Mouse (Mus musculus): ENCODE results near the gene Tbl2. TPM values are rescaled to one million over a fixed set of nuclear protein-coding genes. Genes with fewer than 3 reads are reported as not detected.
A peak's percentile ranks its signal among the peaks of the same experiment; 100 is the strongest.

The Tbl2 gene
- polyA plus RNA-seq (2012; rRNA removed) (4.4 and 5.5 TPM in 2 replicates), polyA plus RNA-seq (2014; fragmentation: Nextera tagmentation; extraction: Ambion mirVana) (9.8 and 10.2 TPM in 2 replicates)

DNA sequence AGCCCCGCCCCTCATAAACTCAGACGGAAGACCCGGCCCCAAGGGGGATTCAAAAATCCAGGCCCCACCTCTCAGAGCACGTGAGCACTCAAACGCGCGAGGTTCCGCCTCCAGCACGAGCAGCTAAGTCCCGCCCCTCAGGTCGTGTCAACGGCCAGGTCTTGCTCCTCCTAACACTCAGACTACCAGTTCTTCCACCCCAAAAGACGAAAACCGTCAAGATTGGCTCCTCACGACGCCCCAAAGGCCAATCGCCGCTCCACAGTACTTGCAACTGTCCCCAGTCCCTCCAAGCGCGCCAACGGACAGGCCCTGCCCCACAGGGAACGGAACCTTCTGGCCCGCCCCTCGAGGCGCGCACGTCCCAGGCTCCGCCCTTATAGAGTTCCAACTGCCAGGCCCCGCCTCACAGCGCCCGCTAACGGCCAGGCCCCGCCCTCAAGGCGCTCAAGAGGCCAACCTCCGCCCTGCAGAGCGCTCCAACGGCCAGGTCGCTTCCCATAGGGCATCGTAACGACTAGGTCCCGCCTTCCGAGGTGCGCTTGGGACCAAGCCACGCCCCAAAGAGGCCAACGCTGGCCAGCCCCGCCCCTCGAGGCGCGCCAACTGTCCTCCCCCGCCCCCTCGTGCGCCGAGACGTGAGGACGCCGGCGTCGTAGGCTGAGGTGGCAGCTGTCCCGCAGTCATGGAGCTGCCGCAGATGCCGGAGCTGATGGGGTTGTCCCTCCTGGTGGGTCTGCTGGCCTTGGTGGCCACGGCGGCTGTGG lies at the start of gene Tbl2:
TSS of gene Tbl2 (plus strand) at position 605 of the 767 bp plus-strand sequence.
- Histone ChIP-seq H3K36me3 (replicated peaks; ENCODE audit: control insufficient read depth, insufficient read depth, low read depth) (peaks cover 1% of the 10 kb centered on the region; the same call in 1 of the 2 replicates), H3K4me1 (replicated peaks; ENCODE audit: control insufficient read depth in 2 of 2, insufficient read depth in 2 of 2, low read length in 1 of 2) (peaks cover 11 to 23% of the 10 kb centered on the region in 2 experiments), H3K9ac (replicated peaks) (peak within 1 kb of the TSS; percentile 90), H3K27me3 (ENCODE audit: control insufficient read depth, insufficient read depth, low read length) (no peaks in the 10 kb centered on the region), H3K4me2 (ENCODE audit: low read depth) (peak within 1 kb of the TSS; percentile 92), H3K9me3 (ENCODE audit: control insufficient read depth, low read length) (no peaks in the 10 kb centered on the region), H3K27ac (peak within 1 kb of the TSS; percentile 60), H3K4me3 (ENCODE audit: insufficient read depth in 1 of 2, low read depth in 2 of 2, low read length in 2 of 2) (peak within 1 kb of the TSS; percentile 89 to 94)
- DNase-seq (ENCODE audit: low read depth in 3 of 3, low spot score in 3 of 3) (peak; percentile 98 to 99 (median 99)), ATAC-seq (ENCODE audit: insufficient read depth) (peak; percentile 97)
- TF ChIP-seq CTCF (IDR thresholded peaks at IDR 0.05; ENCODE audit: low read depth) (peak; percentile 36), EP300 (IDR thresholded peaks at IDR 0.05; ENCODE audit: low read depth) (no peak)
- 0% methylated on average over 62 of the region's 63 CpGs for WGBS (ENCODE audit: insufficient replicate concordance)

DNA sequence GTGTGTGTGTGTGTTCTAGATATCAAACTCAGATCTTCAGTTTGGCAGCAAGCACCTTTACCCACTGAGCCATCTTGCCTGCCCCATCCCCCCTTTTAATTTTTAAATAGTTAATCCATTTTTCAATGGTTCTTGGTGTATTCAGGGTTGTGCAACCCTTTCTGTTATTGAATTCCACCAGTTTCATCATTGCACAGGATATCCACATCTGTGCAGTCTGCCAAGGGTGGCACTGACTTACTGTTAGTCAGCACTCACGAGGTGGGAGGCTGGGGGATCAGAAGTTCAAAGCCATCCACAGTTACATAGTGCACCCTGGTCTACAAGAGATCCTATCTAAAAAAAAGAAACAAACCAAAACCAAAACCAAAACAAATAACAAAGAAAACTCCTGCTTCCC lies 48.5 kb upstream of the Tbl2 start:
- WGBS (ENCODE audit: insufficient replicate concordance) = 23% methylated on average over 1 of the region's 1 CpGs

DNA sequence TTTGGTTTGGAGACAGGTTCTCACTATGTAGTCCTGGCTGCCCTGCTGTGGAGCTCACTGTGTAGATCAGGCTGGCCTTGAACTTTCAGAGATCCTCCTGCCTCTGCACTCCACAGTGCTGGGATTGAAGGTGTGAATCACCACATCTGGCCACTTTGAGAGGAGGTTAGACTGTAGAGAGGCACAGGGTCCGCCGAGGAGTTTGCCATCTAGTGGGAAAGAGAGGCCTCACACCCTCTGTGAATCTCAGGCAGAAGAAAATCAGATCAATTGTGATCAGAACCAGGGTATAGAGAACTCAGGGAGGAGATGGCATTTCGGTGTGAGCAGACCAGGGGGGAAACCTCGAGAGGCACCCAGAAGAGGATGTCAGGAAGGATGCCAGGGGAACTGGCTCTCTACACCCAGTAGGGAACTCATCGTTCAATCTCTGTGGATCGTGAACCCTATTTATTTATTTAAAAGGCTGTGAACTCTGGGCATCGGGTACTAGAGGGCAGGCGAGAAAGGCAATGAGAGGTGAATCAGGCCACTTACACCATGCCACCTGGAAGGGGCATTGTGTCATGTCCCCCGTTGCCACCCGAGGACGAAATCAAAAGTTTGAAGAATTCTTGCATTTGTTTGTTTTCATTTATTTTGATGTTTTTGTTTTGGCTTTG lies 45.3 kb upstream of the Tbl2 start:
- 43% methylated on average over 11 of the region's 11 CpGs for WGBS (ENCODE audit: insufficient replicate concordance)
- DNase-seq (ENCODE audit: low read depth in 3 of 3, low spot score in 3 of 3) = no peak
- H3K4me1 ChIP-seq (replicated peaks; ENCODE audit: control insufficient read depth in 2 of 2, insufficient read depth in 2 of 2, low read length in 1 of 2) = no peaks in the 10 kb centered on the region
- peak; percentile 60 for TF ChIP-seq CTCF (IDR thresholded peaks at IDR 0.05; ENCODE audit: low read depth)
- TF ChIP-seq EP300 (IDR thresholded peaks at IDR 0.05; ENCODE audit: low read depth) = no peak
- H3K9ac ChIP-seq (replicated peaks) = no peak overlapping the region
- H3K36me3 ChIP-seq (replicated peaks; ENCODE audit: control insufficient read depth, insufficient read depth, low read depth) = no peaks in the 10 kb centered on the region
- ATAC-seq (ENCODE audit: insufficient read depth) = no peak
- H3K4me3 ChIP-seq (ENCODE audit: insufficient read depth in 1 of 2, low read depth in 2 of 2, low read length in 2 of 2) = no peak overlapping the region
- peaks cover 28% of the 10 kb centered on the region for H3K27me3 ChIP-seq (ENCODE audit: control insufficient read depth, insufficient read depth, low read length)
- H3K9me3 ChIP-seq (ENCODE audit: control insufficient read depth, low read length) = no peaks in the 10 kb centered on the region
- H3K4me2 ChIP-seq (ENCODE audit: low read depth) = no peak overlapping the region
- no peak overlapping the region for H3K27ac ChIP-seq

More for the DNA sequence above, 48.5 kb upstream of the Tbl2 start:
- H3K9me3 ChIP-seq (ENCODE audit: control insufficient read depth, low read length) = no peaks in the 10 kb centered on the region
- DNase-seq (ENCODE audit: low read depth in 3 of 3, low spot score in 3 of 3) = no peak
- TF ChIP-seq CTCF (IDR thresholded peaks at IDR 0.05; ENCODE audit: low read depth) (no peak), EP300 (IDR thresholded peaks at IDR 0.05; ENCODE audit: low read depth) (no peak)
- no peak for ATAC-seq (ENCODE audit: insufficient read depth)
- H3K27me3 ChIP-seq (ENCODE audit: control insufficient read depth, insufficient read depth, low read length) = peaks cover 4% of the 10 kb centered on the region
- no peak overlapping the region for H3K4me2 ChIP-seq (ENCODE audit: low read depth)
- no peak overlapping the region for H3K9ac ChIP-seq (replicated peaks)
- no peak overlapping the region for H3K4me3 ChIP-seq (ENCODE audit: insufficient read depth in 1 of 2, low read depth in 2 of 2, low read length in 2 of 2)
- H3K4me1 ChIP-seq (replicated peaks; ENCODE audit: control insufficient read depth in 2 of 2, insufficient read depth in 2 of 2, low read length in 1 of 2) = no peaks in the 10 kb centered on the region
- H3K36me3 ChIP-seq (replicated peaks; ENCODE audit: control insufficient read depth, insufficient read depth, low read depth) = no peaks in the 10 kb centered on the region
- no peak overlapping the region for H3K27ac ChIP-seq

DNA sequence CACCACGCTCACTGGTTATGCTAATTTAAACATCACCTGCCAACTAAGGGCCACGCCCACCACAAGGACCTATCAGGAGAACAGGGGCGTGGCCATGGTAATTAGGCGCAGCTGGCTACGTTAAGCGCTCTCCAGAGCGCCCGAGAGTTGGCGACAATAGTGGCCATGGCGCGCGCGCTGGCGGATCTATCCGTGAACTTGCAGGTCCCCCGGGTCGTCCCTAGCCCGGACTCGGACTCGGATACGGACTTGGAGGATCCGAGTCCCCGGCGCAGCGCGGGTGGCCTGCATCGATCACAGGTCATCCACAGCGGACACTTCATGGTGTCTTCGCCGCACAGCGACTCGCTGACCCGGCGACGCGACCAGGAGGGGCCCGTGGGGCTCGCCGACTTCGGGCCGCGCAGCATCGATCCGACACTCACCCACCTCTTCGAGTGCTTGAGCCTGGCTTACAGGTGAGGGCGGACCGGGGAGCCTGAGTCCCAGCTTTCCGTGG lies 42.6 kb upstream of the Tbl2 start:
- peaks cover 28% of the 10 kb centered on the region for H3K27me3 ChIP-seq (ENCODE audit: control insufficient read depth, insufficient read depth, low read length)
- H3K9me3 ChIP-seq (ENCODE audit: control insufficient read depth, low read length) = no peaks in the 10 kb centered on the region
- under 1% methylated on average over 48 of the region's 48 CpGs for WGBS (ENCODE audit: insufficient replicate concordance)
- peak; percentile 71 for ATAC-seq (ENCODE audit: insufficient read depth)
- DNase-seq (ENCODE audit: low read depth in 3 of 3, low spot score in 3 of 3) = peak; percentile 67 to 75 (median 69)
- TF ChIP-seq EP300 (IDR thresholded peaks at IDR 0.05; ENCODE audit: low read depth) (no peak), CTCF (IDR thresholded peaks at IDR 0.05; ENCODE audit: low read depth) (no peak)
- no peaks in the 10 kb centered on the region for H3K36me3 ChIP-seq (replicated peaks; ENCODE audit: control insufficient read depth, insufficient read depth, low read depth)
- no peak overlapping the region for H3K9ac ChIP-seq (replicated peaks)
- H3K4me3 ChIP-seq (ENCODE audit: insufficient read depth in 1 of 2, low read depth in 2 of 2, low read length in 2 of 2) = peak overlapping the region; percentile 49 to 51
- H3K4me2 ChIP-seq (ENCODE audit: low read depth) = peak overlapping the region; percentile 64
- H3K4me1 ChIP-seq (replicated peaks; ENCODE audit: control insufficient read depth in 2 of 2, insufficient read depth in 2 of 2, low read length in 1 of 2) = no peaks in the 10 kb centered on the region
- H3K27ac ChIP-seq = no peak overlapping the region

Measured in liver, embryonic 14.5 days (tissue).